Mouse (Mus musculus): Measurements from ENCODE around the gene Dpf2. TPM values are rescaled to one million over a fixed set of nuclear protein-coding genes. Genes with fewer than 3 reads are reported as not detected.
A peak's percentile ranks its signal among the peaks of the same experiment; 100 is the strongest.
"Not testable (repeated sequence)": the region's sequence is repeated elsewhere in the genome, so short reads cannot be mapped to it uniquely, and the experiment has no call there.

Dpf2 gene
- polyA plus RNA-seq, 1 experiment from 2014 or later: 109 TPM

DNA sequence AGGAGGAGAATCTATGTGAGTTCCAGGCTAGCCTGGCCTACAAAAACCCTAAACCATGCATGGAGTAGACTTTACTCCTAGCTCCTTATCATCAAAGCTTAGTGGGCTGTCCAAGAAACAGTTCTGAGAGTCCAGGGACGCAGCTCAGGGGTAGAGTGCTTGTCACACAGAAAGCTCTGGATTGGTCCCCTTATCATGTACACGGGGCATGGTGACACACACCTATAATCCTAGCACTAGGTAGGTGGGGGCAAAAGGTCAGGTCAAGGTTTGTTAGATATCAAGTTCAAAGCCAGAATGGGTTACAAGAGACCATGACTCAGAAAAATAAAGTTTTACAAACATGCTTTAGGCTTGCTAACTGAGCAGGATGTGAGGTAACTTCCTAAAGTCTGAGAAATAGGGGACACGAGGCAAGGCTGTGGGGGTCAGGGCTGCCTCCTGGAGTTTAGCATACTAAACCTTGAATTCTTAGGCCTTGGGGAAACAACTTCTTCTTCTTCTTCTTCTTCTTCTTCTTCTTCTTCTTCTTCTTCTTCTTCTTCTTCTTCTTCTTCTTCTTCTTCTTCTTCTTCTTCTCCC is 25.5 kb downstream of the Dpf2 start:
- WGBS: 60% methylated on average over 3 of the region's 3 CpGs
- Histone ChIP-seq H3K9me3 (no peaks in the 10 kb centered on the region), H3K9ac (no peak overlapping the region), H3K4me2 (replicated peaks) (no peak overlapping the region), H3K4me3 (replicated peaks) (no peak overlapping the region), H3K4me1 (replicated peaks) (no peaks in the 10 kb centered on the region; the same call in 1 of the 2 replicates), H3K27ac (no peak overlapping the region), H3K36me3 (no peaks in the 10 kb centered on the region; the same call in 1 of the 2 replicates), H3K27me3 (replicated peaks) (no peaks in the 10 kb centered on the region)
- peak; percentile 35; the same call in 1 of the 2 replicates for ATAC-seq

- no peak overlapping the region for H3K4me2 ChIP-seq (replicated peaks)
- no peaks in the 10 kb centered on the region for H3K9me3 ChIP-seq
- H3K9ac ChIP-seq: no peak overlapping the region
- H3K4me1 ChIP-seq (replicated peaks): no peaks in the 10 kb centered on the region; the same call in 1 of the 2 replicates
- ATAC-seq: no peak
- no peaks in the 10 kb centered on the region for H3K27me3 ChIP-seq (replicated peaks)
- no peak overlapping the region for H3K27ac ChIP-seq
- WGBS: 63% methylated on average over 4 of the region's 4 CpGs
- H3K4me3 ChIP-seq (replicated peaks): no peak overlapping the region
- no peaks in the 10 kb centered on the region for H3K36me3 ChIP-seq
Observed at GRCm38 (mm10) chr19:5885838-5886237, 27.0 kb downstream of the Dpf2 start.

DNA sequence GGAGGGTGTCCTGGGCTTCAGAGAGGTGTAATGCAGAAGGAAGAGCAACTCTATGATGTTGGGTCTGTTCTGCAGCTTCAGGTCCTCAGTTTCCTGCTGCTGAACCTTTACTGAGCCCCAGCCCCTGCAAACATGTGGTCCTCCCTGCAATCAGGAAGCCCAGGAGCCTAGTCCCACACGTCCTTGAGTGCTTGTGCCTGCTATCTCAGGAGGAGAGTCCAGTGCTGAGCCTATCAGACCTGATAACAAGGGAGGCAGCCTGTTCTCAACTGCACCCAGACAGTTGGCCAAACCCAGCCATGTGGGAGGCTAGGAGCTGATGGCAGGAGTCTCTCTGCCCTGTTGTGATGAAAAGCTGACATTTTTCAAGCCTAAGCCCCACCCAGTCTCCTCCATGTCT is 28.9 kb downstream of the Dpf2 start:
- no peak overlapping the region for H3K4me2 ChIP-seq (replicated peaks)
- H3K27ac ChIP-seq: no peak overlapping the region
- H3K36me3 ChIP-seq: no peaks in the 10 kb centered on the region
- no peaks in the 10 kb centered on the region for H3K27me3 ChIP-seq (replicated peaks)
- peak; percentile 68 for ATAC-seq
- WGBS: 14% methylated on average over 1 of the region's 1 CpGs
- H3K4me1 ChIP-seq (replicated peaks): no peaks in the 10 kb centered on the region; the same call in 1 of the 2 replicates
- no peaks in the 10 kb centered on the region for H3K9me3 ChIP-seq
- H3K4me3 ChIP-seq (replicated peaks): no peak overlapping the region
- H3K9ac ChIP-seq: no peak overlapping the region

DNA sequence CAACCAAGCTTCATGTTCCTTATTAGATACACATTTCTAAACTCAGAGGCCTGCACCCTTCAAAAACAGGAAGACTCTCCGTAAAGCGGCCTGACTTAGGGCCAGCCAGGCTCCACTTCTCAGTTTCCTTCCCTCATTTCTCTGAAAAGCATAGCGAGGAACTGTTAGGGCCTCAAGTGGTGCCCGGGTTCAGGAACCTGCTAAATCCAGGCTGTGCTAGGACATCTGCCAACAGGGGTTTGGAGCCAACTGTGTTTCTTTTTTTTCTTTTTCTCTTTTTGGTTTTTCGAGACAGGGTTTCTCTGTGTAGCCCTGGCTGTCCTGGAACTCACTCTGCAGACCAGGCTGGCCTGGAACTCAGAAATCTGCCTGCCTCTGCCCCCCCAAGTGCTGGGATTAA is 30.7 kb downstream of the Dpf2 start:
- H3K4me1 ChIP-seq (replicated peaks); H3K27ac ChIP-seq; H3K9ac ChIP-seq; H3K27me3 ChIP-seq (replicated peaks); H3K36me3 ChIP-seq; H3K4me2 ChIP-seq (replicated peaks); H3K9me3 ChIP-seq; H3K4me3 ChIP-seq (replicated peaks); ATAC-seq: not testable (repeated sequence)
- 89% methylated on average over 5 of the region's 5 CpGs for WGBS

DNA sequence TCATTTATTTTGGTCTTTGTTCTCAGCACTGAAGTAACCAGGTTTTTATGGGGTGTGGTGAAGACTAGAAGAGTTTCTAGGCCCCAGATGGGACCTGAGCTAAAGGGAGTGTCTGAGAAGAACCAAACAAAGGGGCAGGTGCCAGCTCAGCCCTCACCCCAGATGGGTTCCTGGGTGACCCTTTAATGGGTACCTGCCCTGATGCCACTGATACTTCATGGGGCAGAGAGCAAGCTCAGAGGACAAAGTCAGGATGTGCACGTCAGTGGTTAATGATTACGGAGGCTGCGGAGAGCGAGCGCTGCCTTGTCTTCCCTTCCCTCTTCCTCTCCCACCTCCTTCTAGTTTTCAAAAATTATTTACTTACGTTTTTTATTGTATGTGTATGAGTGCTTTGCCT is 31.7 kb downstream of the Dpf2 start:
- H3K27me3 ChIP-seq (replicated peaks): no peaks in the 10 kb centered on the region

GRCm38 (mm10) chr19:5879735-5880134 is 33.1 kb downstream of the Dpf2 start:
- Histone ChIP-seq H3K36me3 (no peaks in the 10 kb centered on the region), H3K9ac (no peak overlapping the region), H3K27ac (no peak overlapping the region), H3K4me2 (replicated peaks) (no peak overlapping the region), H3K9me3 (no peaks in the 10 kb centered on the region), H3K4me3 (replicated peaks) (no peak overlapping the region), H3K4me1 (replicated peaks) (peaks cover 9% of the 10 kb centered on the region), H3K27me3 (replicated peaks) (no peaks in the 10 kb centered on the region)
- whole genome bisulfite sequencing: 91% methylated on average over 7 of the region's 7 CpGs
- no peak for ATAC-seq

More for the DNA sequence above, 31.7 kb downstream of the Dpf2 start:
- Histone ChIP-seq H3K9me3 (no peaks in the 10 kb centered on the region), H3K36me3 (no peaks in the 10 kb centered on the region), H3K4me1 (replicated peaks) (peaks cover 7% of the 10 kb centered on the region; the same call in 1 of the 2 replicates), H3K27ac (no peak overlapping the region), H3K4me3 (replicated peaks) (no peak overlapping the region), H3K4me2 (replicated peaks) (no peak overlapping the region), H3K9ac (no peak overlapping the region)
- 0 out of 2 replicates have a peak, but pooled peaks have one; percentile 37 for ATAC-seq
- 79% methylated on average over 6 of the region's 6 CpGs for WGBS

DNA sequence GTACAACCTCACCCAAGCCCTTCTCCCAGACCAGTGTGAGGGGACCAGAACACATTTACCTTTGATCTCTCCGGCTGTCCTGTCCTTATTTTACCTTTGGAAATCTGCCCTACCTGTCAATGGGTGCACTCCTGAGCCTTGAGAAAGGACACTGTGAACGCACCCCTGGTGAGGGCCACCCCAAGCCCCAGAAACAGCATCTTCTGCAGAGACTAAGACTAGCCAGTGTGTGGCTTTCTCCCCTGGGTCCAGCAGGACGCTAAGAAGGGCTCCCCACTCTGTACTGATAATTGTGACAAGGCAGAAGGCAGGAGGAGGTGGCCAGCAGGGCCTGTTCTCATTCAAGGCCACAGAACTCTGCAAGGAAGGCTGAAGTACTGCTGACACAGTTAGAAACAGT is 33.9 kb downstream of the Dpf2 start:
- H3K27me3 ChIP-seq (replicated peaks): no peaks in the 10 kb centered on the region
- no peaks in the 10 kb centered on the region for H3K36me3 ChIP-seq
- peak overlapping the region; percentile 40; the same call in 1 of the 2 replicates for H3K4me2 ChIP-seq (replicated peaks)
- no peaks in the 10 kb centered on the region for H3K9me3 ChIP-seq
- WGBS: 75% methylated on average over 3 of the region's 3 CpGs
- no peak overlapping the region for H3K4me3 ChIP-seq (replicated peaks)
- no peak for ATAC-seq
- H3K4me1 ChIP-seq (replicated peaks): peaks cover 15% of the 10 kb centered on the region
- no peak overlapping the region for H3K27ac ChIP-seq
- no peak overlapping the region for H3K9ac ChIP-seq

GRCm38 (mm10) chr19:5878362-5878722 is 34.5 kb downstream of the Dpf2 start:
- Histone ChIP-seq H3K27ac (0 out of 2 replicates have a peak overlapping the region, but pooled peaks have one; percentile 56), H3K4me1 (replicated peaks) (peaks cover 20% of the 10 kb centered on the region), H3K4me2 (replicated peaks) (peak overlapping the region; percentile 40), H3K36me3 (no peaks in the 10 kb centered on the region), H3K9ac (no peak overlapping the region), H3K27me3 (replicated peaks) (no peaks in the 10 kb centered on the region), H3K4me3 (replicated peaks) (no peak overlapping the region; the same call in 1 of the 2 replicates), H3K9me3 (no peaks in the 10 kb centered on the region)
- ATAC-seq: no peak
- WGBS: 55% methylated on average over 7 of the region's 7 CpGs

GRCm38 (mm10) chr19:5877618-5878361 is 35.0 kb downstream of the Dpf2 start, which contains the start of gene Slc25a45:
Gene Slc25a45, plus strand, starts transcription at chr19:5877808.
- peaks cover 26% of the 10 kb centered on the region for H3K4me1 ChIP-seq (replicated peaks)
- H3K9ac ChIP-seq: 0 out of 2 replicates have a peak within 1 kb of the TSS, but pooled peaks have one; percentile 20

DNA sequence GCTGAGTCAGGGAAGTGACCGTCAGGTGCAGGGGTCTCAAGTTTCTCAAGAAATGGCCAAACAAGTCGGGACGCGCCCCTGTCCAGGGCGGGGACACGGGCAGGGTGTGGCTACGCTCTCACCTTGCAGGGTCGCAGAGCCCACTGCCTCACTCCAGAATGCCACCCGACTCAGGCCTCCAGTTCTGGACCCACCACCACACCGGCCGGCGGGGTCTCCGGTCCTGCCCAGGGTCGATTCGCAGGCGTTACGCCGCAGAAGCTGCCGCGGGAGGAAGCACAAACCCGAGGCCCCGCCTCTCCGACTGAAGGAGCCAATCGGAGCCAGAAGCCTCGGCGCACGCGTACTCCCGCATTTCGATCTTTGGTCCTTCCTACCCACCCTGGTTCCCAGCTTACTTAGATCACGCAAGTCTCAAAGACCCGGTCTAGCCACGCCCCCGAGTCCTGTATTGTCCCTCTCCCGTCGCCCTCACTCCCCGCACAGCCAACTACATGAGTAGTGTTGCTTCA is 37.8 kb downstream of the Dpf2 start, which contains the start of gene Frmd8:
TSS of gene Frmd8 (minus strand) at position 306 of the 512 bp plus-strand sequence.
- peak within 1 kb of the TSS; percentile 82 for H3K9ac ChIP-seq
- peak within 1 kb of the TSS; percentile 73 for H3K4me2 ChIP-seq (replicated peaks)
- H3K27me3 ChIP-seq (replicated peaks): no peaks in the 10 kb centered on the region
- H3K4me3 ChIP-seq (replicated peaks): peak within 1 kb of the TSS; percentile 79
- WGBS: 0% methylated on average over 37 of the region's 37 CpGs
- peaks cover 45% of the 10 kb centered on the region for H3K4me1 ChIP-seq (replicated peaks)
- peak; percentile 90 for ATAC-seq
- 0 out of 2 replicates have a peak, but pooled peaks cover 7% of the 10 kb centered on the region for H3K36me3 ChIP-seq
- no peaks in the 10 kb centered on the region for H3K9me3 ChIP-seq
- H3K27ac ChIP-seq: peak within 1 kb of the TSS; percentile 59; the same call in 1 of the 2 replicates

More at GRCm38 (mm10) chr19:5877618-5878361, 35.0 kb downstream of the Dpf2 start, which contains the start of gene Slc25a45:
- WGBS: 46% methylated on average over 15 of the region's 15 CpGs
- peak within 1 kb of the TSS; percentile 40 for H3K4me2 ChIP-seq (replicated peaks)
- H3K36me3 ChIP-seq: 0 out of 2 replicates have a peak, but pooled peaks cover under 1% of the 10 kb centered on the region
- peak within 1 kb of the TSS; percentile 56 for H3K27ac ChIP-seq
- peak; percentile 51; the same call in 1 of the 2 replicates for ATAC-seq
- no peaks in the 10 kb centered on the region for H3K27me3 ChIP-seq (replicated peaks)
- H3K4me3 ChIP-seq (replicated peaks): peak within 1 kb of the TSS; percentile 6; the same call in 1 of the 2 replicates
- H3K9me3 ChIP-seq: no peaks in the 10 kb centered on the region

DNA sequence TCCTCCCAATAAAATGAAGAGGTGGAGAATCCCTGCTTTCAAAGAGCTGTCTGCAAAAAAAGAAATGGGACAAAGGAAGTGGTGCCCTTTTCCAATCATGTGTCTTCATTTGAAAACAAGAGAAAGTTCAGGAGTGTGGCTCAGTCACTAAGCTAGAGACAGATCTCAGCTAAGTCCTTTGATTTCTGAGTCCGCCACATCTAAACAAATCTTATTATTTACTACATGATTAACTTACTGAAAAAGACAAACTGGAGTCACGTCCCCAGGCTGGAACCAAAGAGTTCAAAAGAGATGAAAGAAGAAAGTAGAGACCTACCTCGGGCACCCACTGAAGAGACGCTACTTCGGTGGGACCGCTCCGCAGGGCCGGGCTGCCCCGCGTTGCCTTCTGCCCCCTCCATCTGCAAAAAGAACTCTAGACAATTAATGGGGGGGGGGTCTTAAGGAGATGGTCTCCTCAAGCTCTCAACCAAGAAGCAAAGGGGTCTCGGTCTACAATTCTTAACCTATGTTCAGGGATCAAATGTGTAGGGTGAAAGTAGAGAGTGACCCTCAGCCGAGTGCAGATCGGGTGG is 38.3 kb downstream of the Dpf2 start:
- no peak for ATAC-seq
- Histone ChIP-seq H3K27ac (no peak overlapping the region), H3K27me3 (replicated peaks) (no peaks in the 10 kb centered on the region), H3K9me3 (no peaks in the 10 kb centered on the region), H3K4me3 (replicated peaks) (peak overlapping the region; percentile 79), H3K4me1 (replicated peaks) (peaks cover 45% of the 10 kb centered on the region), H3K9ac (peak overlapping the region; percentile 82), H3K36me3 (peaks cover 10% of the 10 kb centered on the region; the same call in 1 of the 2 replicates), H3K4me2 (replicated peaks) (peak overlapping the region; percentile 73)
- 5% methylated on average over 13 of the region's 13 CpGs for WGBS
